Mouse (Mus musculus) retina, embryonic 14.5 days (tissue): Measurements from ENCODE around the gene Sh2d3c.
A peak's percentile ranks its signal among the peaks of the same experiment; 100 is the strongest.

Source experiments
- DNase-seq: peaks from one replicate; pipeline ENCODE4 v3.0.0-alpha.2; 2015; ENCODE audit warnings: low spot score

Gene Sh2d3c

DNA sequence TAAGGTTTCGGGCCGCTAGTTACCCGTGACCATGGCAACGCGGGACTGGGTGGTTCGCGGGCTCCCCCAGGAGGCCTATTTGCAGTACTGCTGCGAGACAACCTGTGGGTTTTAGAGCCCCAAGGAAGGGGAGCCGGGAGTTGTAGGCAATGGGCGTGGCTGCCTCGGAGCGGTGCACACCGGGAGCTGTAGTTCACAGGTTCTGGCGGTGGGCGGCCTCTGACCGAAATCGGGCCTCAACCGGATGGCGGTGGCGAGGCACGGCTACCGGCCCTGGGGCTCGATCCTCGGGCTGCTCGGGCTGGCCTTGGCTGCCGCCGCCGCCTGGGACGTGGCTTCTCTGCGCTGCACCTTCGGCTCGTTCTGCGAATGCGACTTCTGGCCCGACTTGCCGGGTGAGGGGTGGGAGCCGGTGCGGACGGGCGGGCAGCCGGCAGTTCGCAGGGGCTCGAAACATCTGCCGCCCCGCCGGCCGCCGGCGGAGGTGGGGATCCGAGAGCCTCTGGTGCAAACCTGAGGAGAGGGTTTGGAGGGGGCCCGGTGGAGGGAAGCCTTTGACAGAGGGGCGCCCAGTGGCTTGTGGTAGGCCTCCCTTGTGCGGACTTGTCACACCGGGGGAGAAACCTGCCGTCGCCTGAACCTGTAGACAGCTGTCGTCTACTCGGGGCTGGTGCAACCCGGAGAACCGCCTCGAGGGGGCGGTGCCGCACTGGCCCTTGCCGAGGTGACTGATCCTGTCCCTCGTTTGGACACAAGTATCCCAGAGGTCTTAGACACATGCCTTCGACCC is 36.4 kb downstream of the Sh2d3c start, which contains the start of gene Tor2a:
Tor2a (plus strand) TSS at position 179 of the 790 bp plus-strand sequence.
- DNase-seq, result peak; percentile 99

DNA sequence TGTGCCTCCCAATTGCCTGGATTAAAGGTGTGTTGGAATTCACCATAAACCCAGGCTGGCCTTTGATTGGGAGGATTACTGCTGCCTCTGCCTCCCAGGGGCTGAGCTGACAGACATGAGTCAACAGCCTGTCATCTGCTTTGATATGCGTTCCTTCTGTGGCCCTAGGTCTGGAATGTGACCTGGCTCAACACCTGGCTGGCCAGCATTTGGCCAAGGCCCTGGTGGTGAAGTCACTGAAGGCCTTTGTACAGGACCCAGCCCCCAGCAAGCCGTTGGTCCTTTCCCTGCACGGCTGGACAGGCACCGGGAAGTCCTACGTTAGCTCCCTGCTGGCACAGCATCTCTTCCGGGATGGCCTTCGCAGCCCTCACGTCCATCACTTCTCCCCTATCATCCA is 37.6 kb downstream of the Sh2d3c start:
- no peak for DNase-seq

DNA sequence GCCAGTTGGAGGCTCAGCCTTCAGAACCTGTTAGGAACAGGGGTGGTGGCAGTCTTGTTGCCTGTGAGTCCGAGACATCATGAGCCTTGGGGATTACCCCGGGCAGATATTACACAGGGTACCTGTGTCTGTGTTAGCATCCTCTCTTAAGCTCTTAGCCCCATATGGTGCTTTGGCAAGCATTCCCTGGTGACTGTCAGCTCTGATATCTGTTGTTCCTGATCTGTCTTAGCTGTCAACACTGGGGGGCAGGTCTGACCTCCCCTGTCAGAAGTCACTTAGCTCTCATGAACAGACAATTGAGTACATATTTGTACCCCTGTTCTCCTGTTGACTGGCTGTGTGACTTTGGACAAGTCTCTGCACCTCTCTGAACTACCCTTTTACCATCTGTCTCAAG is 38.1 kb downstream of the Sh2d3c start:
- no peak for DNase-seq

DNA sequence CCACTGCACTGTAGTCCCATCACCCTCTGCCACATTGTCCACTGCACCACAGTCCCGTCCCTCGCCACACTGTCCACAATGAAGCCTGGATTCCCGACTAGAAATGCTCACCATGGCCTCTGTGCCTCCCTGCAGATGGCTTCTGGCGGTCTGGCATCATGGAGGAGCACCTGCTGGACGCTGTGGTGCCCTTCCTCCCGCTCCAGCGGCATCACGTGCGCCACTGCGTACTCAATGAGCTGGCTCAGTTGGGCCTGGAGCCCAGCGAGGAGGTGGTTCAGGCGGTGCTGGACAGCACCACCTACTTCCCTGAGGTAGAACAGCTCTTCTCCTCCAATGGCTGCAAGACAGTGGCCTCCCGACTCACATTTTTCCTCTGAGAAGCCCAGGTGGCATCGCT is 40.5 kb downstream of the Sh2d3c start:
- no peak for DNase-seq

DNA sequence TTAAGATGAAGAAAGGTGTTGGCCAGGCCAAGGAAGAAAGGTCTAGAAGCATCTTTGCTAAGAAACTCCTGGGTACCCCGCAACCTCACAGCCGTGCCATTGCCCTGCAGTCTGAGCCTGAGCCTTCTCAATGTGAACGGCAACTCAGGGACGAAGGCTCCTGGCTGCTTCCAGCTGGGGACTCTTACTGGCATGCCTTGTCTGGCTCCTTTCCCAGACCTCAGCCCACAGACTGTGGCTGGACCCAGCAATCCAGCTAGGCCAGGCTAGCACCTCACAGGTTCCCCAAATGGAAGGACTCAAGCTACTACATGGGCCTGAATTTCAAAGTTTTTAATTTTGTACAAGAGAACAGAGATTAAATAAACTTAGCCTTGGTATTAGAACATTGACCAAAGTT is 41.0 kb downstream of the Sh2d3c start:
- no peak for DNase-seq

DNA sequence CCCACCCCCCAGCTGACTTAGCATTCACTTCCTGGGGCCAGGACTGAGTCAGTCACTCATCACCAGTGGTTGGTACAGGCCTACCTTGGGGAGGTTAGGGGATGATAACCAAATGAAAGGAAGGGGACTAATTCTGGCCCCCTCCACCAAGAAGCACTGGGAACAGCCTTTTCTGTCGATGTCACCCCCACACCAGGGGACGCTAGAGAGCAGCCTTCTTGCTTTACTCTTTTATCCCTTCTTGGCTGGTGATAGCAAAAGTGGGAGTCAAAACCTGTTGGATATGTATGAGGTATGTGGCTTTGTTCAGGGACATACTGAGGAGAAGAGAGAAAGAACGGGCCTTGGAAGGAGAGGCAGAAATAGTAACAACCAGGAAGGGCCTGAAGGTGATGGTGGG is 42.5 kb downstream of the Sh2d3c start:
- DNase-seq, result no peak

DNA sequence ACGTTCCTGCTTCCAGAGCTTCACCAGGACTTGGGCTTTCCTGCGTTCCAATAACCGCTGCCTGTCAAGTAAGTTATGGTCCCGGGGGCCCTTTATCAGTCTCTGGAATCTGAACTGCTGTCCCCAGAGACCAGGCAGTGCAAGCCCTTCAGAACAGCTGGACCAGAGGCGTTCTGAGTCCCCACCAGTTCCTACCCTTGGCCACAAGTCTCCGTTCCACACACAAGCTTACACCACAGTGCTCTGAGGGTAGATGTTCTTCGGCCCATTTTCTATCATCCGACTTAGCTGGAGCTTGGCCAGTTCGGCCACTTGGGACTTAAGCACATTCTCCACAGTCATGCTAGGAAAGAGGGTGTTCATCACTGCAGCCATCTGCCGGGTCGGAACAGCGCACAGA is 46.4 kb downstream of the Sh2d3c start:
- DNase-seq, result no peak

DNA sequence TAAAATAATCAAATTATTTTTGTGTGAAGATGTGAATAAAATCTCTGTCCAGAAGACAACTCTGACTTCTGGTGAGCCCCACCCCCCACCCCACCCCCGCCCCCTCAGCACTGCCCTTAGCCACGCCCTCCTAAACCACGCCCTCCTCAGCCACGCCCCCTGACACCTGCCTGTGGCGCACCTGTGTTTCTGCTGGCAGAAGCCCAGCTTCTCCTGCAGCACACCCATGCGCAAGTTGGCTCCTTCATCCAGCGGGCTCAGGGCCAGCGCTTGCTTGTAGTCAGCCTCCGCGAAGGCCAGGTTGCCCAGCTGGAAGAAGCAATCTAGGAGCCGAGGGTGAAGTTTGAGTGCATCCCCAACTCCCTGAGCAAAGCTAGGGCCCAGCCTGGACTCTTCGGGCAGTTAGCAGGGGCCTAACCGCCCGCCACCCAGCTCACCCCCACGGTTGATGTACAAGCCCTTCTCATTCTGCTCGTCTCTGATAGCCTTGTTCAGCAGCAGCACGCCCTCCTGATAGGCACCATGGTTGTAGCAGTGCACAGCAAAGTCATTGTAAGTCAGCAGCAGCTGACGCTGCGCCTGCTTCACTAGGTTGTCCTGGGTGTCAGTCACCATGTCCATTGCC is 47.9 kb downstream of the Sh2d3c start:
- DNase-seq, result no peak

DNA sequence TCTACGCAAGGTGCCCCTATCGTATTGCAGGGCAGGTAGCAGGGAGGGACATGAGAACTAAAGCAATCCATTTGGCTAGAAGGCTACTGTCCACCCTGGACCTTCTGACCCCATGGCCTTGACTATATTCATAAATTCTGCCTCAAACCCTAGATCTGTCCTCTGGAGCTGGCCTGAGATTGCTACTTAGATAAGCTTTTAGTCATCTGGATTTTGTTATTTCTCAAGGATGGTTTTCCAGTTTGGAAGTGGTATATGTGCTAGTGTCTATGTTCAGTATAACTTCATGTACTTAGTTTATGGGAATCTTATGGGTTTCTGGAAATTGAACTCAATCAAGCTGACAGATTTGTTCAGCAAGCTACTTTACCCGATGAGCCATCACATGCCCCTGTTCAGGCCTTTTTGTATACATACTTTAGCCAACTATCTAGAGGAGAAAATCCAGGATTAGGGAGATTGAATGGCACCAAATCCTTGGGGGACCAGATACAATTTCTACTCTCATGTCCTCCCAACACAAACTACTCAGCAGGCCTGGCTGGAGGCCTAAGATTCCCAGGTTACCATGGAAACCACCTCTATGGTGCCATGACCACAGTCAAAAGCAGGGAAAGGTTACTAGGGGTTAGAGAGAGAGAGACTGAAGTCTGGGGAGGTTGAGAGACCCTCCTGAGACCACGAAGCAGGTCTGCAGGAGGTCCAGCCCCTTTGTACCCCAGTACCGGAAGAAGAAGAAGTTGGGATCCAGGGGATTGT is 48.7 kb downstream of the Sh2d3c start:
- no peak for DNase-seq

DNA sequence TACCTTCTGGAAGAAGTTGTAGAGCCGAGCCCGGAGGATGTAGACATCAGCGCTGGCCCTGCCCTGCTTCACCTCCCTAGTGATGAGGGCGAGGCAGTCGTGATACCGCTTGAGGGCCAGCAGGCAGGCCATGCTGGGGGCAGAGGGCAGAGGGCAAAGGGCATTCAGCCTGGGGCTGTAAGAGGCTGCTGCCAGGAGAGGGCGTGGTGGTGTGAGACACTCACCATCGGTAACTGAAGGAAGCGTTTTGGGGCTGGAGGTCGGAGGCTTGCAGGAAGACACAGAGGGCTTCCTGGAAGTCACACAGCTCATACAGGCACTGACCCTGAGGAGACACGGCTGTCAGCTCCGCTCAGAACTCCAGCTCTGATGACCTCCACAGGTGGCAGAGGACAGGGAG is 51.0 kb downstream of the Sh2d3c start:
- no peak for DNase-seq

DNA sequence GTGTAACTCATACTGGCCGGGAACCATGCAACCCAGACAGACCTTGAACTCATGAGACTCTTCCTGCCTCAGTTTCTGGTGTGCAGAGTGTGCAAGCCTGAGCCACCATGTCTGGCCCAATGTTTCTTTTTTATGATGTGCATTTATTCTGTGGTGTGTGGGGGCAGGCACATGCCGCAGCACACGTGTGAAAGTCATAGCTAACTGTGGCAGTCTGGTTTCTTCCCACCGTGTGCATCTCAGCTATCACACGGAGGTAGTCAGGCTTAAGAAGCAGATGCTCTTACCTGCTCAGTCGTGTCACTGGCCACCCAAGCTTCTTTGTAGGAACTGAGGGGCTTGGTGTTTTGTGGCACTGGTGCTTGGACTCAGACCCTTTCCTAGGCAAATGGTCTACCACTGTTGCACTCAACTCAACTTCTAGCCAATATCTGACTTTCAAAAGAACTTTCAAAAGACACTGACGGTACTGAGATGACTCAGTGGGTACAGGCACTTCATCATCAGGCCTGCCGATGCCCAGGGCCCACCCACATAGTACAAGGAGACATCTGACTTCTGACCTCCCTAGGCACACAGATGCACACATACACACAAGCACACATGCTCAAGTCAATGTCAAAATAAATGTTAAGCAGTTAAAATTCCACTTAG is 51.9 kb downstream of the Sh2d3c start:
- no peak for DNase-seq

DNA sequence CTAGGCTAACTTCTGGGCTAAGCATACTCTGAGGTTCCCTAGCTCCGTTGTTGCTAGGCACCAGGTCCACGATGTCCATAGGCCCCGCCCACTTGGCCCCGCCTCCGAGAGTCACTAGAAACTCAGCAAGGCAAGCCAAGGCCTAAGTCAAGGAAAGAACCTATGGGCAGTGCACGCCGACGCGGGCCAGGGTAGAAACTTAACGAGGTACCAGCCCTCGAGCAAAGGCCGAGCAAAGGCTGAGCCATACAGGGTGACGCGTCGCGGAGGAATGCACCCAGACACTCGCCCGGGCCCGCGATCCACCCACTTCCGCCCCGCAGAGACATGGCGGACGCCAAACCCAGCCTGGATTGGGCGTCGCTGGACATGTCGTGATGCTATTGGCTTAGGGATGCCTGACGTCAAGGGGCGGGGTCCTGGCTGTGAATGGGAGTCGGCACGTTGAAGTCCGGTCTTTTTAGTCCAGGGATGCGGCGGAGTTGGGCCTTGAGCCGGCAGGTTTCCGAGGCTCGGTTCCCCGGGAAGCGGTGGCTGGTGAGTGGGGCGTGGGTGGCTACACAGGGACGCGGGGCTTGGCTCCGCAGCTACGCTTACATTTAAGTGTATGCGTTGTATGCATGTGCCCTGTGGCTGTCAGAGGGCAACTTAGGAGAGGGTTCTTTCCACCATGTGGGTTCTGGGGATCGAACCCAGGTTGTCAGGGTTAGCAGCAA is 54.7 kb downstream of the Sh2d3c start, which contains the start of the genes Ttc16 and Ptrh1:
Ttc16 (minus strand) TSS at position 275 of the 716 bp plus-strand sequence.
Ptrh1 (plus strand) TSS at position 428 of the 716 bp plus-strand sequence.
- DNase-seq, result peak; percentile 98

DNA sequence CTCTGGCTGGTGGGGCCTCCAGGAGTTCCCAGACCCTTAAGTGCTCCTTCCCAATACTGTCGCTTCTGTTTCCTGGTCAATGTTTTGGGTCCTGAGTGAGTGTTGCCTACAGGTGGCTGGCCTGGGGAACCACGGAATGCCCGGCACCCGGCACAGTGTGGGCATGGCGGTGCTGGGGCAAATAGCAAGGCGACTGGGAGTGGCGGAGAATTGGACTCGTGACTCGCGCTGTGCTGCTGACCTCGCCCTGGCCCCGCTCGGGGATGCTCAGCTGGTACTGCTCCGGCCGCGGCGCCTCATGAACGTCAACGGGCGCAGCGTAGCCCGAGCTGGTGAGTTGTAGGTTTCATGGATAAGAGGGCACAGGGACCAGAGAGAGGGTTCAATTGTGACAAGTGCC is 55.3 kb downstream of the Sh2d3c start:
- peak; percentile 19 for DNase-seq

DNA sequence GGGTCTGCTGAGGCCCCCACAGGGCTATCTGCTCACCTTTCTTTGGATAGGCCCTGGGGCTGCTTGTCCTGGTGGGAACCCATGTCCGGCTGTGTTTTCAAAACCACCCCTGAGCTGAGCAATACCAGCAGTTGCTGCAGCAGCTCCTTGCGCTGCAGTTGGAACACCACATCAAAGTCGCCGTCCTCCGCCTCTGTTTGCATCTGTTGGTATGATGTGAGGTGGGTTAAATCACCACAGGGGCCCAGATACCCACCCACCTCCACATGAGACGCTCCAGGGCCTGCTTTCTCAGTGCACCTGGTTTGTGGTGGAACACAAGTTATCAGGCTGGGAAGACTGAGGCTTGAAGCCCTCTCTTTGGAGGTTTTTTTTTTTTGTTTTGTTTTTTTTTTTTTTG is 57.2 kb downstream of the Sh2d3c start:
- DNase-seq, result no peak

DNA sequence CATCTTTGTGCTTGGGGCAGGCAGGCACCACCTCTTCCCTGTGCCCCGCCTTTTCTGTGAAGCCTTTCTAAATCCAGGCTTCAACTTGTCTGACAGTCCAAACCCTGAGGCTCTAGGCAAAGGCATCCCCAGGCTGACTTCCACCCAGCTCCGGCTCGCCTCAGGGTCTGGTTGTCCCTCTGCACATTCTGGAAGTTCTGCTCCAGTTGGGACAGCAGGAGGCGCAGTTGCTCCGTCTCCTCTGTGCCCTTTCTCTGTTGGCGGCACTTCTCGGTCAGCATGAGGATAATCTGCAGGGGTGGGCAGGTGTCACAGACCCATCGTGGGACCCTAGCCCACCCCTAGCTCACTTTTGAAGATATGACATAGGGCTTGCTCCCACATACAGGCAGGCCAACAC is 58.3 kb downstream of the Sh2d3c start:
- peak; percentile 84 for DNase-seq

DNA sequence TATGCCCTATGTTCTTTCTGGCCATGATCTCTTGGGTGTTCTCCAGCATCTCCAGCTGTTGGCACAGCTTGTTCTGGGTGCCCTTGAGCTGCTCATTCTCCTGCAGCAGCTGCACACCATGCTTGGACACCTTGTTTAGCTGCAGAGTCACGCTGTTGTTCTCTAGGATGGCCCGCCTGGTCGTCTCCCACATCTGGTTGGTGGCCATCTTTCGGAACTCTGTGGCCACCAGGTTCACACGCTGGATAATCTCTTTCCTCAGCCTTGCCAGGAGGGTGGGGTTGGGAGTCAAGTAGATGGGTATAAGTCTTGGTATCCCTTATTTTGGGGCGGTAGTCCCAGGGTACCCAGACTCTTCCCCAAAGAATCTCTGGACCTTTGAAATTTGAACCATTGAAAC is 58.9 kb downstream of the Sh2d3c start:
- DNase-seq, result no peak

DNA sequence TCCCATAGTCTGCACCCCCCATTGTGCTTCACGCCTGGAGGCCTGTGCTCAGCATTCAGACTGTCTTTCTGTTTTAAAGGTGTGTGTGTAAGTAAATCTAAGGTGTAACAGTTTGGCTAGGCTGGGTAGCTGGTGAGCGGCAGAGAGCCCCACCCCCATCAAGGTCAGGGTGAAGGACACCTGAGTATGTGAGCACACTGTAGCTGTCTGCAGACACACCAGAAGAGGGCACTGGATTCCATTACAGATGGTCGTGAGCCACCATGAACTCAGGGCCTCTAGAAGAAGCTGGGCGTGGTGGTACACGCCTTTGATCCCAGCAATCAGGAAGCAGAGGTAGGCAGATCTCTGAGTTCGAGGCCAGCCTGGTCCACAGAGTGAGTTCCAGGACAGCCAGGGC is 60.9 kb downstream of the Sh2d3c start:
- DNase-seq, result no peak

DNA sequence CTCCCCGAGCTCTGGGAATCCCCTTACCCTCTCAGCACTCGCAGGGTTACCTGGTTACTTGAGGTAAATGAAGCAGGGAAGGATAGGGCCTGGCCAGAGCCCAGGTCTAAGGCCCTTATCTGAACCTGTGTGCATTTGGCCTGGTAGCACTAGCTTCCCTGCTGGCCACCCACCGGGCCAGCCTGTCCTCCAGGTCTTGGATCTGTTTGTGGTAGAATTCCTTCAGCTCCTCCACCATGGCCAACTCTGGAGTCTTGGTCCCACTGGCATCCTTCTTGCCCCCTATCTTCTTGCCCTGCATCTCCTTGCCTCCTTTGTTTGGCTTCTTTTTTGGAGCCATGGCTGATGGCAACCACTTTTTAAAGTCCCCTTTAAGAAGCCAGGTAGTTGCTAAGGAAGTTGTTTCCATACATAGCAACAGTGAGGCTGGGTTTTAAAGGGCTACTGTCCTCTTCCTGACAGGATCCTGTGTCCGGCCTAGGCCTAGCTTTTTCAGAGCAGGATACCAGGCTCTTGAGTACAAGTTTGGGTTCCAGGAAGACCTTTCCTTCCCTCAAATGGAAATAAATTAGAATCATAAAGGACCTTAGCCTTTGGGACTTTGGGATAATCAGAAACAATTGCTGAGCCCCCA is 63.3 kb downstream of the Sh2d3c start, which contains the start of gene Cfap157:
Cfap157 (minus strand) TSS at position 381 of the 634 bp plus-strand sequence.
- peak; percentile 15 for DNase-seq

DNA sequence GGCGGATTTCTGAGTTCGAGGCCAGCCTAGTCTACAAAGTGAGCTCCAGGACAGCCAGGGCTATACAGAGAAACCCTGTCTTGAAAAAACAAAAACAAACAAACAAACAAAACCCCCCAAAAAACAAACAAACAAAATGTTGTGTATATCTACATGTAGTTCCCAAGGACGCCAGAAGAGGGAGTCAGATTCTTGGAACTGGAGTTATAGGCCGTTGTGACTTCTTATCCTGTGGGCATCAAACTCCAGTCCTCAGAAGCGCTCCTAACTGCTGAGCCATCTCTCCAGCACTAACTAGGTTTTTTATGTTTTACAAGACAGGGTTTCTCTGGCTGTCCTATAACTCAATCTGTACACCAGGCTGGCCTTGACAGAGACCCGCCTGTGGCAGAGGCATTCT is 66.3 kb downstream of the Sh2d3c start:
- DNase-seq, result peak; percentile 74

DNA sequence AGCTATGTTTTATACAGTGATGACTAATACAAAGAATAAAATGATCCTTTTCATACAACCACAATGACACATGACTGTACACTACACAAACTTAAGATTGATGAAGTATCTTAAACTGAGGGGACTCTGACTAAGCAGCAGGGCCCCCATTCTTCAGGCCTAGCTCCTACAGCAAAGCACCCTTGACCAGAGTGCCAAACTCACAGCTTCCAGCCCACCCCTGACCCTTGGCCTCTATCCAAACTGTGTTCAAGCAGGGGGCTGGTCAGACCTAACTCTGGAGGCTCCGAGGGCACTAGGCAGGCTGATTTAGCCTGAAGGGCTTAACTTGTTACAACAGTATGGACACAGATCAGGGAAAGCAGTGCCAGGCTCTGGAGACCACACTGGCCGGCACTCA is 67.7 kb downstream of the Sh2d3c start:
- no peak for DNase-seq

DNA sequence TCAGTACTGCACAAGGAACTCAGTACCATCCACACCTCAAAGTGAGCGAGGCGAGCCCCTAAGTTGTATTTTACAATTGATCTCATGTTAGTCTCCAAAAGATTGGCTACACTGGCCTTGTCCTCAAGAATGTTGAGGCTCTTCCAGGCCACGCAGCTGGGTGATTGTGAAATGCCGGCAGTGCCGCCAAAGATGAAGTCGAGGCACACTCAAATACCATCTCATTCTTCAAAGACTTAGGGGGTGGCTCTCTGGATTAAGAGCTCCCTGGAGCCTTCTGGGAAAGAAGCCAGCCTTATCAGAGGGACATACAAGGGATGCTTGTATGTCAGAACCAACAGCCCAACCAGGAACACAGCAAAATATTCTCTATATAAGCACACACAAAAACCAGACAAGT is 70.4 kb downstream of the Sh2d3c start:
- DNase-seq, result no peak
